Mouse (Mus musculus) urinary bladder, adult 18-20 months (tissue): ENCODE data around the gene Slc25a39.
A peak's percentile ranks its signal among the peaks of the same experiment; 100 is the strongest.
"Not testable (repeated sequence)": the region's sequence is repeated elsewhere in the genome, so short reads cannot be mapped to it uniquely, and the experiment has no call there.

Experiments
- DNase-seq, 2 experiments: peaks; one replicate each; pipeline ENCODE4 v3.0.0; 2022; ENCODE audit warnings: low spot score in 2 of 2, mixed read lengths in 2 of 2

Slc25a39 gene

DNA sequence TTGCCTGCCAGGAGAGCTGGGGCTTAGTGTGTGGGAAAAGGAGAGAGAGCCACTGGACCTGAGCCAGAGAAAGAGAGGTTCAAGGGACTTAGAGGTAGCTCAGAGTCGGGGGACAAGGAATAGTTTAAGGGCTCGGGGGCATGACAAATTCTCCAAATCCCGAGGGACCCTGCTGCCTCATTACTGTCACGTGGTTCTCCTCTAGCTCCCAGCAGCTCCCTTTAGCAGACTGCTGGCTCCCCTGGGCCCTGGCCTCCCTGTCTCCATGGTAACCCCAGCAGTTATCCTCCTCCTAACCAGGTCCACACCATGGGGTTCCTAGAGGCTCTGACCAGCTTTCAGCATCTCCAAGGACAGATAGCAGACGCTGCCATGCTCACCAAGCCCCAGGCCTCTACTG lies 12.5 kb downstream of the Slc25a39 start:
- no peak for DNase-seq

GRCm38 (mm10) chr11:102394421-102395124 lies 13.2 kb downstream of the Slc25a39 start:
- no peak for DNase-seq

- DNase-seq: no peak
Observed at GRCm38 (mm10) chr11:102393719-102394420, 13.9 kb downstream of the Slc25a39 start.

- DNase-seq: peak in 1 of 2 experiments; percentile 23
Observed at GRCm38 (mm10) chr11:102393238-102393634, 14.5 kb downstream of the Slc25a39 start, which contains the start of gene Rundc3a. Gene Rundc3a (plus strand): TSS chr11:102393403.

- DNase-seq: no peak
Observed at GRCm38 (mm10) chr11:102392441-102393237, 15.1 kb downstream of the Slc25a39 start.

GRCm38 (mm10) chr11:102389436-102389835 lies 18.3 kb downstream of the Slc25a39 start:
- DNase-seq: not testable (repeated sequence)

- DNase-seq: no peak
Observed at GRCm38 (mm10) chr11:102386121-102386520, 21.6 kb downstream of the Slc25a39 start.

DNA sequence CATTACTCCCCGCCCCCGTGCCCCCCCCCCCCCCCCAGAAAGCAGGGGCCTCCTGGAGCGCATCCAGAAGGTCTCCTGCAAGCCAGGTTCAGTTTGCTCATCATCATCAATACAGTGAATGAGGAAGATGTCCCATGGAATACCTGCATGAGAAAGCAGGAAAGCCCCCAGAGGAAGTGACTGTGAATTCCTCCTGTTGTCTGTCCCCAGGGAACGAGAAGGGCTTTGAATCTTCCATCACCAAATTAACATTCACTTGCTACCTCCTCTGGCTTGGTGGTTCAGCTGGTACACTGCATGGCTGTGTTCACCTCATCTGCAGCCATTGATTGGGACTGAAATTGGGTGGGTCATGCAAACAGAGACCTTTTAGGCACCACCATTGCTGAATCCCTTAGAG lies 22.7 kb downstream of the Slc25a39 start:
- no peak for DNase-seq

GRCm38 (mm10) chr11:102384418-102384817 lies 23.3 kb downstream of the Slc25a39 start:
- DNase-seq: no peak

DNA sequence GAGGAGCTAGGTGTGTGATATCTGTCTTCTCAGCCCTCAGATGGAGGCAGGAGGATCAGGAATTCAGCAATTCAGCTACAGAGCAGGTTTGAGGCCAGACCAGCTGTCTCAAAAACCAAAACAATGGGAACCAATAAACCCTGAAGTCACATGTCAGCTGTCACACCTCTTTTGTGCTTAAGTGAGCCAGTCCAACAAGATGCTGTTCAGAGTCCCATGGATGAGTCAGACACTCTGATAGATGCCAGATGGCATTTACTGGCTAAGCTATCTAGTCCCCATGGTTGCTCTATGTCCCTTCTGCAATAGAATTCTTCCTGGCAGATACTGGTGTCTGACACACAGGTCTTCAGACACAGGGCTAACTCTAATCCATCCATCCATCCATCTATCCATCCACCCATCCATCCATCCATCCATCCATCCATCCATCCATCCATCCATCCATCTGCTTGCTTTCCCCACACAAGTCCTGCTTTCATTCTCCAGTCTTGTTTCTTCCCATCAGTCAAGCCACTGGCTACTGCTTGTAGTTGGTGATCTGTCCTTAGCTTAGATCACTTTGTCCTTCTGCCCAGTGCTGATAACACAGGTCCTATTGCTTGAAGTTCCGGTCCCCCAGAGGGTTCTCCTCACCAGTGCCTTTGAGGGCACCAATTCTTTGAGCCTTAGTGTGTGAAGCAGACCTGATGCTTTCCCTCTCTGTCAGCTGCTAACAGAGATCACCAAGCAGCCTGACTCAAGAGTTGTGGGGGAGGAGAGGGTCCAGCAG lies 24.2 kb downstream of the Slc25a39 start:
- no peak for DNase-seq

- DNase-seq: no peak
Observed at GRCm38 (mm10) chr11:102382794-102383193, 25.0 kb downstream of the Slc25a39 start.

- no peak for DNase-seq
Observed at GRCm38 (mm10) chr11:102381341-102382100, 26.2 kb downstream of the Slc25a39 start.

DNA sequence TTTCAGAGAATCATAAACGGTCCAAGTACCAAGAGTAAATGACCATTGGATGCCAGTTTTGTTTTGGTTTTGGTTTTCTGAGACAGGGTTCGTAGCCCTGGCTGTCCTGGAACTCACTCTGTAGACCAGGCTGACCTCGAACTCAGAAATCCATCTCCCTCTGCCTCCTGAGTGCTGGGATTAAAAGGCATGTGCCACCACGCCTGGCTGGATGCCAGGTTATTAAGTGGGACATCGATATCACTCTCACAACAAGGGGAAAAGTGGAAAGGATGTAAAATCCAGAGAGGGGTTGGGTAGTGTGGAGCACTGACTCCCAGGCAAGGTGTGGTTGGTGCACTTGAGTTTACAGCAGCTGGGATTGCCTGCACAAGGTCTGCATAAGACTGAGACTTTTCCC lies 27.7 kb downstream of the Slc25a39 start:
- no peak for DNase-seq

DNA sequence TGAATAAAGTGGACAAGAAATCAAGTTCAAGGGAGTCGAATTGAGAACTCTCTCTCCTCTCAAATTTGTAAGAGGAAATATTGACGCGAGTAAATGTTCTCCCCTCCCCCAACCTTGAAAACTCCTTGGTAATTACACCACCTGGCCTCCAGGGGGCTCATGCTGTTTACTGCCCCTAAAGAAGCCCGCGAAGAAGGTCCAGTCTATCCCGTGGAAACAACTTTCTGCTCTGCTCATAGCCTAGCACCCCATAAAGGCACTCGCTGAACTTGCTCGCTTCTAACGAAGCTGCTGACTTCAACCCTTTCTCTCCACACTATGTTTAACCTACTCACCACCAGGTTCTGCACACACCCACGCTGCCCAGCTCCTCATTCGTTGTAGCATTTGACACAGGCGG lies 30.6 kb downstream of the Slc25a39 start:
- DNase-seq: no peak

GRCm38 (mm10) chr11:102376196-102376835 lies 31.4 kb downstream of the Slc25a39 start:
- DNase-seq: no peak

DNA sequence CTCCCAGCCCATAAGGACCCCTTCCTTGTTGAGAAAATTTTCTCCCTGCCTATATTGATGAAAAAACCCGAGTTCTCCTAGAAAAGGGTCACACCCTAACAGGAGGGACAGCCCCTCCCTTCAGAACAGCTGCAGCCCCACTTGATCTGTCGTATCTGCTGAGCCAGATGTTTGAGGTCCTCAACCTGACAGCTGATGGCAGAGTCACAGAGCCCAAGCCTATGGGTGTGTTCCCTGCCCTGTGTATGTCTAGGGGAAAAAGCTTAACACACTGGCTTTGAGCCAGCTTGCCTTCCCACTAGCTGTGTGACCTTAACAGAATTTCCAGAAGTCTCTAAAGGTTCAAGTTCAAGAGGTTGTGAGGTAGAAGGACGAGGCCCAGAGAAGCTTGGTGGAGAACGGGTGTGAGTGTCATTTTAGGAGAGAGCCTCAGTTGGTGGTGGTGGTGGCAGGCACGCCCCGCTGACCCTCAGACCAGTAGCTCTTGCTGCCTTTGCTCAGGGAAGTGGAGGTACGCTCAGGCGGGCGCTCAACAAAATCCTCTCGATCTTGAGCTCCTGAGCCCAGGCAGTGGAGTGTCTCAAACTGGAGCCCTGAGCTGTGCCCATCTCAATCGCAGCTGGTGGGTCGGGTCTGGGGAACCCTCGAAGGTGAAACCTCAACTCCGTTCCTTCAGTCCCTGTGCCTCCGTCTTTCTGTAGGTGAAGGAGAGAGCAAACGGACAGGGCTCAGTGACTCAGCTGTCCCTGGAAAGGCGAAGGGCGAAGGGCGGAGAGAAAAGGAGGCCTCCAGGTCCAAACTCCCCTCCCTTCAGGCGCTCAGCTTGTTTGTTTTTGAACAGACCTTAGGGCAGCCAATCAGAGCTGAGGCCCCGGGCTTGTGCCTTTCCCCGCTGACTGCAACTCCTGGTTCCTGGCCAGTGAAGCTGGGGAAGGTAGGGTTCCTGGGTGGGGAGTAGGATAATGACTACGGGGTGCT lies 32.3 kb downstream of the Slc25a39 start:
- peak; percentile 49 to 66 for DNase-seq

DNA sequence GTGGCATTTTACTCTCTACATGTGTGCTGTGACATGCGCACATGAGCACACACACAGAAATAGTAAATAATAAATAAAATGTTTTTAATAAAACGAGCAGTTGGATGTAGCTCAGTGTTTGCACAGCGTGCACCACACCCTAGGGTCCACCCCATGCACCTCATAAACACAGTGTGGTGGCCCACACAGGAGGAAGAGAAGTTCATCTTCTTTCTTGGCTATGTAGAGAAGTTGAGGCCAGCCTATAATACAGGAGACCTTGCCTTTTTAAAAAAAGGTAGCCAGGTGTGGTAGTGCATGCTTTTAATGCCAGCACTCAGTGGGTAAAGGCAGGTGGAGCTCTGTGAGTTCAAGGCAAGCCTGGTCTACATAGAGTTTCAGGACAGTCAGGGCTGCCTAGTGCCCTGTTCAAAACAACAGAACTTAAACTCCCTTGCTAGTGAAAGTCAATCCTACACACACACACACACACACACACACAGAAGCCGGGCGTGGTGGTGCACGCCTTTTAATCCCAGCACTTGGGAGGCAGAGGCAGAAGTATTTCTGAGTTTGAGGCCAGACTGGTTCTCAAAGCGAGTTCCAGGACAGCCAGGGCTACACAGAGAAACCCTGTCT lies 33.5 kb downstream of the Slc25a39 start:
- DNase-seq: no peak

DNA sequence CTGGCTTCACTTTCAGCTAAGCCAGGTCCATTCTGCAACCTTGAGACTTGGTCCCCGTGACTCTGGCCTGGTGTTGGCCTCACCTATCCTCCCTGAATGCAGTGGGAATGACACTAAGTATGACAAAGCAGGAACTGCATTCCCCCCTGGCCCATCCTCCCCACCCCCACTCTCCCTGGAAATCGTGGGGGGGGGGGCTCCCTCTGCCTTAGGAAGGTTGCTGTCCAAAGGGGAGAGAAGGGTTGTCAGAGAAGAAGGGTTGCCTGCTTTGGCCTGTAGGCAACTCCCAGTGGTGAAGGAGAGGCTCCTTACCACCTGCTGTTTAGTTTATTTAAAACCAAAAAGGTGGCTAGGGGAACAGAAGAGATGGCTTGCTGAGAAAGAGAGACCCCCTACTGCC lies 34.1 kb downstream of the Slc25a39 start:
- no peak for DNase-seq

DNA sequence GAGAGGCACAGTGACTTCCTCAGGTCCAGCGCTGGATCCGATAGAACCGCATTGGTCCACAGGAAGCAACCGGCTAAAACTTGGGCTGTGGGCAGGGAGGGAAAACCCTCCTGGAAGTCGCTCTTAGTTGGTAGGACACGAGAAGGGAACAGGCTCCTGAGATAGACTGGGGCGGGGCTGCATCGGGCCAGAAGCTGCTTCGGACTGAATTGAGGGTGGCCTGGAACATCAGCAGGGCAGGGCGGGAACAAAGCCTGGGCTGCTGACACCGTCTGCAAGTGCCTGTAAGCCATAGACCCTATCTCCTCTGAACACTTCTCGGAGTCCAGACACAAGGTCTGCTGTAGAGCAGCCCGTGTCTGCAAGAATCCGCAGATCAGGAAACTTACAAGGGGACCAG lies 34.8 kb downstream of the Slc25a39 start:
- no peak for DNase-seq
